Mouse (Mus musculus) megakaryocyte progenitor cell, adult 5-6 weeks (primary cell): ENCODE data around the gene Wars2. TPM values are rescaled to one million over a fixed set of nuclear protein-coding genes. Genes with fewer than 3 reads are reported as not detected.

Experiments used
- ATAC-seq: replicated peaks from 2 replicates; pipeline ENCODE4 v1.8.0; 2016; ENCODE audit warnings: mild to moderate bottlenecking, moderate TSS enrichment, inconsistent platforms; ENCODE audit not compliant: poor library complexity
- total RNA-seq, 2 experiments: library from RNA; stranded (forward) in 1 of 2; stranded (reverse) in 1 of 2; fragments of 157-497, 149-512 nt in 1 of 2; fragments of 200-1000 nt in 1 of 2; gene quantifications; 2 replicates each; pipeline versions ENCODE4 v1.2.3 to v1.2.4; 2015 to 2017

Gene Wars2
- total RNA-seq, 2 experiments from 2014 or later: 3.8 to 5.5 TPM

- ATAC-seq: peak; percentile 28
Observed at GRCm38 (mm10) chr3:99261986-99262385, 121.1 kb downstream of the Wars2 start.

- no peak for ATAC-seq
Observed at GRCm38 (mm10) chr3:99263471-99263903, 122.6 kb downstream of the Wars2 start.

GRCm38 (mm10) chr3:99264695-99265094 is 123.8 kb downstream of the Wars2 start:
- peak; percentile 54 for ATAC-seq

- ATAC-seq: no peak
Observed at GRCm38 (mm10) chr3:99266752-99267303, 126.0 kb downstream of the Wars2 start.

GRCm38 (mm10) chr3:99277973-99278580 is 137.2 kb downstream of the Wars2 start:
- no peak for ATAC-seq

- no peak for ATAC-seq
Observed at GRCm38 (mm10) chr3:99279718-99280117, 138.8 kb downstream of the Wars2 start.

GRCm38 (mm10) chr3:99281453-99281852 is 140.6 kb downstream of the Wars2 start:
- ATAC-seq: no peak

GRCm38 (mm10) chr3:99288302-99288701 is 147.4 kb downstream of the Wars2 start:
- ATAC-seq: peak; percentile 72

Other genes with a start within 250 kb of the Wars2 start
- gene Hao2, start 247.8 kb upstream of the Wars2 start, total RNA-seq (2015): not detected in 2 replicates
- not detected in 2 replicates for gene Hao2, start 247.8 kb upstream of the Wars2 start, total RNA-seq (2017)
- not detected in 2 replicates for gene Tbx15, start 99.3 kb downstream of the Wars2 start, total RNA-seq (2015)
- 0.07 TPM in 1 of 2 replicates, not detected in the other for gene Tbx15, start 99.3 kb downstream of the Wars2 start, total RNA-seq (2017)